Mouse (Mus musculus) left cerebral cortex, adult 6 months (tissue): ENCODE data around the gene Gm26938. TPM values are rescaled to one million over a fixed set of nuclear protein-coding genes. Genes with fewer than 3 reads are reported as not detected.

Source experiments
- long read RNA-seq, 2 experiments: library from polyadenylated mRNA; unstranded; transcript quantifications; one replicate each; pipeline ENCODE4 v2.0.0; 2019 to 2020
- polyA plus RNA-seq: library from polyadenylated mRNA; unstranded; fragments of <200 nt; fragmentation: Nextera tagmentation; gene quantifications from 2 replicates; pipeline ENCODE4 v1.2.3, GENCODE M21; 2021

Gene Gm26938
- not detected in 2 replicates for polyA plus RNA-seq
- long read RNA-seq, experiment 1: 0 reads
- long read RNA-seq, experiment 2: 0 reads

GRCm38 (mm10) chr5:139826357-139827055 lies at the start of gene Gm26938, which contains the start of gene Psmg3:
Gene Gm26938, minus strand, starts transcription at chr5:139826407.
Gene Psmg3, minus strand, starts transcription at chr5:139826885.

GRCm38 (mm10) chr5:139819538-139820181 lies 6.5 kb downstream of the Gm26938 start, which contains the start of gene Tmem184a:
Gene Tmem184a, minus strand, starts transcription at chr5:139819917.

GRCm38 (mm10) chr5:139791227-139792158 lies 34.7 kb downstream of the Gm26938 start, which contains the start of gene Mafk:
Gene Mafk, plus strand, starts transcription at chr5:139791513.

GRCm38 (mm10) chr5:139775216-139775926 lies 50.8 kb downstream of the Gm26938 start, which contains the start of gene Ints1:
Gene Ints1, minus strand, starts transcription at chr5:139775674.

Other genes with a start within 250 kb of the Gm26938 start
- gene Micall2, start 90.1 kb downstream of the Gm26938 start, polyA plus RNA-seq: 0.71 and 1.8 TPM in 2 replicates
- 18.0 and 18.9 TPM in 2 replicates for gene Ints1, start 50.7 kb downstream of the Gm26938 start, polyA plus RNA-seq
- 1.3 and 1.8 TPM in 2 replicates for gene Mafk, start 34.9 kb downstream of the Gm26938 start, polyA plus RNA-seq
- 0.12 and 0.16 TPM in 2 replicates for gene Tmem184a, start 6.5 kb downstream of the Gm26938 start, polyA plus RNA-seq
- gene Psmg3, start 478 bp upstream of the Gm26938 start, polyA plus RNA-seq: 43.3 and 46.3 TPM in 2 replicates
- gene Elfn1, start 81.5 kb upstream of the Gm26938 start, polyA plus RNA-seq: 3.9 and 13.4 TPM in 2 replicates